Mouse (Mus musculus): ENCODE data around the gene Srgap2. TPM values are rescaled to one million over a fixed set of nuclear protein-coding genes. Genes with fewer than 3 reads are reported as not detected.
"Not testable (repeated sequence)": the region's sequence is repeated elsewhere in the genome, so short reads cannot be mapped to it uniquely, and the experiment has no call there.

The Srgap2 gene
- polyA plus RNA-seq, 1 experiment from 2014 or later, result 4.1 TPM

- DNase-seq (peak; percentile 75), ATAC-seq (no peak)
- 49% methylated on average over 22 of the region's 22 CpGs for WGBS (ENCODE audit: insufficient replicate concordance)
- Histone ChIP-seq H3K36me3 (replicated peaks; ENCODE audit: insufficient read depth, low read length) (peaks cover 18% of the 10 kb centered on the region), H3K4me3 (ENCODE audit: low read depth, low read length) (no peak overlapping the region), H3K27me3 (ENCODE audit: insufficient read depth, low read length) (no peaks in the 10 kb centered on the region), H3K9me3 (ENCODE audit: low read length) (no peaks in the 10 kb centered on the region), H3K27ac (ENCODE audit: low read depth) (no peak overlapping the region), H3K4me1 (ENCODE audit: insufficient read depth) (peaks cover 7% of the 10 kb centered on the region; the same call in 1 of the 2 replicates), H3K9ac (replicated peaks) (no peak overlapping the region), H3K4me2 (ENCODE audit: low read depth, low read length) (no peak overlapping the region)
- TF ChIP-seq EP300 (IDR thresholded peaks at IDR 0.05; ENCODE audit: low read depth) (no peak), CTCF (IDR thresholded peaks at IDR 0.05; ENCODE audit: low read depth) (peak; percentile 91)
Observed at GRCm38 (mm10) chr1:131269797-131270578, 257.2 kb downstream of the Srgap2 start.

- H3K4me1 ChIP-seq (ENCODE audit: insufficient read depth), result no peaks in the 10 kb centered on the region
- 83% methylated on average over 10 of the region's 10 CpGs for WGBS (ENCODE audit: insufficient replicate concordance)
- no peak overlapping the region for H3K4me3 ChIP-seq (ENCODE audit: low read depth, low read length)
- DNase-seq (no peak), ATAC-seq (no peak)
- H3K27ac ChIP-seq (ENCODE audit: low read depth), result no peak overlapping the region
- TF ChIP-seq EP300 (IDR thresholded peaks at IDR 0.05; ENCODE audit: low read depth) (no peak), CTCF (IDR thresholded peaks at IDR 0.05; ENCODE audit: low read depth) (no peak)
- H3K36me3 ChIP-seq (replicated peaks; ENCODE audit: insufficient read depth, low read length), result peaks cover 18% of the 10 kb centered on the region
- H3K9ac ChIP-seq (replicated peaks), result no peak overlapping the region
- no peaks in the 10 kb centered on the region for H3K27me3 ChIP-seq (ENCODE audit: insufficient read depth, low read length)
- no peak overlapping the region for H3K4me2 ChIP-seq (ENCODE audit: low read depth, low read length)
- H3K9me3 ChIP-seq (ENCODE audit: low read length), result no peaks in the 10 kb centered on the region
Observed at GRCm38 (mm10) chr1:131268776-131269175, 258.4 kb downstream of the Srgap2 start.

GRCm38 (mm10) chr1:131263905-131264304 lies 263.2 kb downstream of the Srgap2 start:
- no peak for TF ChIP-seq CTCF (IDR thresholded peaks at IDR 0.05; ENCODE audit: low read depth)
- no peak for TF ChIP-seq EP300 (IDR thresholded peaks at IDR 0.05; ENCODE audit: low read depth)
- Histone ChIP-seq H3K36me3 (replicated peaks; ENCODE audit: insufficient read depth, low read length) (peaks cover 11% of the 10 kb centered on the region), H3K4me1 (ENCODE audit: insufficient read depth) (no peaks in the 10 kb centered on the region), H3K27me3 (ENCODE audit: insufficient read depth, low read length) (no peaks in the 10 kb centered on the region), H3K27ac (ENCODE audit: low read depth) (no peak overlapping the region), H3K4me2 (ENCODE audit: low read depth, low read length) (no peak overlapping the region), H3K9ac (replicated peaks) (no peak overlapping the region), H3K9me3 (ENCODE audit: low read length) (no peaks in the 10 kb centered on the region), H3K4me3 (ENCODE audit: low read depth, low read length) (no peak overlapping the region)
- ATAC-seq (no peak), DNase-seq (no peak)
- 74% methylated on average over 12 of the region's 12 CpGs for WGBS (ENCODE audit: insufficient replicate concordance)

GRCm38 (mm10) chr1:131260309-131260656 lies 266.9 kb downstream of the Srgap2 start:
- Histone ChIP-seq H3K9me3 (ENCODE audit: low read length) (no peaks in the 10 kb centered on the region), H3K4me1 (ENCODE audit: insufficient read depth) (no peaks in the 10 kb centered on the region), H3K4me3 (ENCODE audit: low read depth, low read length) (no peak overlapping the region), H3K27me3 (ENCODE audit: insufficient read depth, low read length) (no peaks in the 10 kb centered on the region), H3K27ac (ENCODE audit: low read depth) (no peak overlapping the region), H3K36me3 (replicated peaks; ENCODE audit: insufficient read depth, low read length) (peaks cover 19% of the 10 kb centered on the region), H3K9ac (replicated peaks) (no peak overlapping the region), H3K4me2 (ENCODE audit: low read depth, low read length) (no peak overlapping the region)
- 39% methylated on average over 10 of the region's 10 CpGs for WGBS (ENCODE audit: insufficient replicate concordance)
- no peak for ATAC-seq
- peak; percentile 76 for DNase-seq
- TF ChIP-seq CTCF (IDR thresholded peaks at IDR 0.05; ENCODE audit: low read depth) (peak; percentile 88), EP300 (IDR thresholded peaks at IDR 0.05; ENCODE audit: low read depth) (no peak)

- H3K4me1 ChIP-seq (ENCODE audit: insufficient read depth), result no peaks in the 10 kb centered on the region
- ATAC-seq, result no peak
- no peaks in the 10 kb centered on the region for H3K27me3 ChIP-seq (ENCODE audit: insufficient read depth, low read length)
- no peak overlapping the region for H3K9ac ChIP-seq (replicated peaks)
- H3K4me2 ChIP-seq (ENCODE audit: low read depth, low read length), result no peak overlapping the region
- H3K4me3 ChIP-seq (ENCODE audit: low read depth, low read length), result no peak overlapping the region
- H3K27ac ChIP-seq (ENCODE audit: low read depth), result no peak overlapping the region
- no peak for DNase-seq
- H3K36me3 ChIP-seq (replicated peaks; ENCODE audit: insufficient read depth, low read length), result peaks cover 19% of the 10 kb centered on the region
- no peak for TF ChIP-seq EP300 (IDR thresholded peaks at IDR 0.05; ENCODE audit: low read depth)
- TF ChIP-seq CTCF (IDR thresholded peaks at IDR 0.05; ENCODE audit: low read depth), result no peak
- H3K9me3 ChIP-seq (ENCODE audit: low read length), result no peaks in the 10 kb centered on the region
- 74% methylated on average over 10 of the region's 10 CpGs for WGBS (ENCODE audit: insufficient replicate concordance)
Observed at GRCm38 (mm10) chr1:131259632-131260308, 267.4 kb downstream of the Srgap2 start.

- Histone ChIP-seq H3K9ac (replicated peaks) (no peak overlapping the region), H3K27ac (ENCODE audit: low read depth) (no peak overlapping the region), H3K4me3 (ENCODE audit: low read depth, low read length) (no peak overlapping the region), H3K9me3 (ENCODE audit: low read length) (no peaks in the 10 kb centered on the region), H3K27me3 (ENCODE audit: insufficient read depth, low read length) (no peaks in the 10 kb centered on the region), H3K4me2 (ENCODE audit: low read depth, low read length) (no peak overlapping the region), H3K4me1 (ENCODE audit: insufficient read depth) (no peaks in the 10 kb centered on the region), H3K36me3 (replicated peaks; ENCODE audit: insufficient read depth, low read length) (peaks cover 19% of the 10 kb centered on the region)
- 82% methylated on average over 6 of the region's 6 CpGs for WGBS (ENCODE audit: insufficient replicate concordance)
- ATAC-seq (no peak), DNase-seq (no peak)
- TF ChIP-seq EP300 (IDR thresholded peaks at IDR 0.05; ENCODE audit: low read depth) (no peak), CTCF (IDR thresholded peaks at IDR 0.05; ENCODE audit: low read depth) (no peak)
Observed at GRCm38 (mm10) chr1:131257288-131257687, 269.9 kb downstream of the Srgap2 start.

- not testable (repeated sequence) for H3K9ac ChIP-seq (replicated peaks); H3K27me3 ChIP-seq (ENCODE audit: insufficient read depth, low read length); H3K4me2 ChIP-seq (ENCODE audit: low read depth, low read length); H3K27ac ChIP-seq (ENCODE audit: low read depth); DNase-seq; H3K4me1 ChIP-seq (ENCODE audit: insufficient read depth); H3K9me3 ChIP-seq (ENCODE audit: low read length); H3K4me3 ChIP-seq (ENCODE audit: low read depth, low read length); H3K36me3 ChIP-seq (replicated peaks; ENCODE audit: insufficient read depth, low read length)
- 56% methylated on average over 7 of the region's 7 CpGs for WGBS (ENCODE audit: insufficient replicate concordance)
- ATAC-seq, result peak; percentile 12; the same call in 1 of the 2 replicates
Observed at GRCm38 (mm10) chr1:131252516-131253250, 274.5 kb downstream of the Srgap2 start.

All from liver, postnatal 0 days (tissue).